In genomic region chrY:90742261-90743052, GRCm38 (mm10) we compare ENCODE assay signal across 12 mouse cellular contexts. TPM values are rescaled to one million over a fixed set of nuclear protein-coding genes. Genes with fewer than 3 reads are reported as not detected.
DNase-seq lines count a peak whose midpoint lies in the region; ATAC-seq and TF ChIP-seq lines count a peak whose summit lies in the region.
"Not testable (repeated sequence)": the region's sequence is repeated elsewhere in the genome, so short reads cannot be mapped to it uniquely, and the experiment has no call there.
"Had no signal": no experiment of that assay in that cellular context is flagged by ENCODE, and none has a peak within 500 bp of the region (broad histone marks: within the 10 kb centered on the region; RNA-seq: fewer than 3 reads in every experiment).

No protein-coding gene starts in this region.

- not testable (repeated sequence) for H3K9ac ChIP-seq in embryonic facial prominence, embryonic 11.5 days (replicated peaks; ENCODE audit: low read length); intestine, postnatal 0 days (ENCODE audit: low read depth, low read length); neural tube, embryonic 11.5 days (ENCODE audit: low read length)

- H3K4me1 ChIP-seq in embryonic facial prominence, embryonic 11.5 days (ENCODE audit: control insufficient read depth, insufficient read depth, low read length); intestine, postnatal 0 days (replicated peaks; ENCODE audit: control insufficient read depth, insufficient read depth, low read length); neural tube, embryonic 11.5 days (ENCODE audit: control insufficient read depth, insufficient read depth, low read length): not testable (repeated sequence)

- peak; percentile 11; the same call in 1 of the 2 replicates for ATAC-seq in embryonic facial prominence, embryonic 11.5 days (replicated peaks; ENCODE audit: insufficient number of reproducible peaks, low FRiP score, low TSS enrichment, low read depth)
- not testable (repeated sequence) for ATAC-seq in intestine, postnatal 0 days
- ATAC-seq in neural tube, embryonic 11.5 days (ENCODE audit: insufficient read depth, low FRiP score, low TSS enrichment), result 0 out of 2 replicates have a peak, but pooled peaks have one; percentile 3

- TF ChIP-seq CTCF in intestine, postnatal 0 days (IDR thresholded peaks at IDR 0.05; ENCODE audit: low read depth), result not testable (repeated sequence)

- H3K36me3 ChIP-seq in embryonic facial prominence, embryonic 11.5 days (replicated peaks; ENCODE audit: control insufficient read depth, insufficient read depth, low read depth, low read length), result peaks cover 34% of the 10 kb centered on the region
- peaks cover 33% of the 10 kb centered on the region for H3K36me3 ChIP-seq in intestine, postnatal 0 days (ENCODE audit: control insufficient read depth, insufficient read depth)
- H3K36me3 ChIP-seq in neural tube, embryonic 11.5 days (ENCODE audit: control insufficient read depth, insufficient read depth, low read length), result peaks cover 36% of the 10 kb centered on the region

- H3K4me2 ChIP-seq in embryonic facial prominence, embryonic 11.5 days (ENCODE audit: low read depth, low read length); intestine, postnatal 0 days (replicated peaks; ENCODE audit: low read depth); neural tube, embryonic 11.5 days (ENCODE audit: low read depth): not testable (repeated sequence)

- peak; percentile 32 for DNase-seq in CD4-positive helper T cell, adult 2 months (ENCODE audit: low read depth, low spot score)
- DNase-seq in adrenal gland, postnatal 25 days, result peak; percentile 7
- peak; percentile 37 for DNase-seq in embryonic facial prominence, embryonic 11.5 days (ENCODE audit: low spot score)
- peak; percentile 12 to 36 for DNase-seq in gastrocnemius, postnatal 4 days (ENCODE audit: low spot score in 2 of 2)
- peak; percentile 41 for DNase-seq in liver
- DNase-seq in neural tube, embryonic 11.5 days (ENCODE audit: low spot score), result peak; percentile 62
- DNase-seq in testis, postnatal 14 days (ENCODE audit: low spot score), result peak; percentile 50

- H3K9me3 ChIP-seq in embryonic facial prominence, embryonic 11.5 days (replicated peaks; ENCODE audit: control insufficient read depth, low read length), result peaks cover 38% of the 10 kb centered on the region
- peaks cover 46% of the 10 kb centered on the region for H3K9me3 ChIP-seq in intestine, postnatal 0 days (ENCODE audit: control insufficient read depth)
- H3K9me3 ChIP-seq in neural tube, embryonic 11.5 days (ENCODE audit: control insufficient read depth, low read length), result peaks cover 44% of the 10 kb centered on the region

- WGBS in embryonic facial prominence, embryonic 11.5 days, result 86% methylated on average over 49 of the region's 49 CpGs
- 93% methylated on average over 49 of the region's 49 CpGs for WGBS in intestine, postnatal 0 days
- WGBS in neural tube, embryonic 11.5 days, result 88% methylated on average over 49 of the region's 49 CpGs

- H3K27me3 ChIP-seq in embryonic facial prominence, embryonic 11.5 days (ENCODE audit: control insufficient read depth, insufficient read depth, low read length); intestine, postnatal 0 days (replicated peaks; ENCODE audit: control insufficient read depth, insufficient read depth, low read length); neural tube, embryonic 11.5 days (ENCODE audit: control insufficient read depth, insufficient read depth, low read length): not testable (repeated sequence)

- H3K27ac ChIP-seq in embryonic facial prominence, embryonic 11.5 days (replicated peaks; ENCODE audit: low read depth, low read length); neural tube, embryonic 11.5 days (ENCODE audit: low read depth, low read length): not testable (repeated sequence)
- peak overlapping the region; percentile 51 for H3K27ac ChIP-seq in intestine, postnatal 0 days (ENCODE audit: low read depth, low read length)

- H3K4me3 ChIP-seq in embryonic facial prominence, embryonic 11.5 days (ENCODE audit: low read depth, low read length); intestine, postnatal 0 days (ENCODE audit: low read depth, low read length); neural tube, embryonic 11.5 days (ENCODE audit: low read depth, low read length): not testable (repeated sequence)

RNA-seq across cellular contexts. Expression of gene Gm21860, which starts 12.2 kb away (rescaled TPM):
- total RNA-seq in adrenal gland, postnatal 25 days (2021), result not detected in 2 replicates
- polyA plus RNA-seq in embryonic facial prominence, embryonic 11.5 days (2014; fragmentation: Nextera tagmentation; extraction: Ambion mirVana), result not detected in 2 replicates
- total RNA-seq in gastrocnemius, postnatal 4 days (2021), result not detected
- polyA plus RNA-seq in intestine, postnatal 0 days (2015; fragmentation: Nextera tagmentation; extraction: Ambion mirVana), result not detected in 2 replicates
- not detected in 2 replicates for polyA plus RNA-seq in neural tube, embryonic 11.5 days (2014; fragmentation: Nextera tagmentation; extraction: Ambion mirVana)
- total RNA-seq: adrenal gland, postnatal 4 days; granulocyte monocyte progenitor cell, adult 5-6 weeks had no signal
- polyA plus RNA-seq: CD4-positive, CD25-positive, alpha-beta regulatory T cell, adult 4 months; intestine, embryonic 15.5 days had no signal

RNA-seq across cellular contexts. Expression of gene Gm47283, which starts 42.1 kb away (rescaled TPM):
- not detected in 2 replicates for total RNA-seq in adrenal gland, postnatal 25 days (2021)
- polyA plus RNA-seq in embryonic facial prominence, embryonic 11.5 days (2014; fragmentation: Nextera tagmentation; extraction: Ambion mirVana), result not detected in 2 replicates
- not detected for total RNA-seq in gastrocnemius, postnatal 4 days (2021)
- polyA plus RNA-seq in intestine, postnatal 0 days (2015; fragmentation: Nextera tagmentation; extraction: Ambion mirVana), result not detected in 2 replicates
- polyA plus RNA-seq in neural tube, embryonic 11.5 days (2014; fragmentation: Nextera tagmentation; extraction: Ambion mirVana), result not detected in 2 replicates
- total RNA-seq: adrenal gland, postnatal 4 days; granulocyte monocyte progenitor cell, adult 5-6 weeks had no signal
- polyA plus RNA-seq: CD4-positive, CD25-positive, alpha-beta regulatory T cell, adult 4 months; intestine, embryonic 15.5 days had no signal

Comparison
In these comparisons a context has a peak if more than half of its experiments do, and no peak if none do; other contexts are left out.
1. DNase-seq: peak in every context shown above with its lines; median percentile 62 in neural tube, embryonic 11.5 days; 50 in testis, postnatal 14 days; 41 in liver; 37 in embryonic facial prominence, embryonic 11.5 days; 32 in CD4-positive helper T cell, adult 2 months; 24 in gastrocnemius, postnatal 4 days; 7 in adrenal gland, postnatal 25 days.